In the genomic region with DNA sequence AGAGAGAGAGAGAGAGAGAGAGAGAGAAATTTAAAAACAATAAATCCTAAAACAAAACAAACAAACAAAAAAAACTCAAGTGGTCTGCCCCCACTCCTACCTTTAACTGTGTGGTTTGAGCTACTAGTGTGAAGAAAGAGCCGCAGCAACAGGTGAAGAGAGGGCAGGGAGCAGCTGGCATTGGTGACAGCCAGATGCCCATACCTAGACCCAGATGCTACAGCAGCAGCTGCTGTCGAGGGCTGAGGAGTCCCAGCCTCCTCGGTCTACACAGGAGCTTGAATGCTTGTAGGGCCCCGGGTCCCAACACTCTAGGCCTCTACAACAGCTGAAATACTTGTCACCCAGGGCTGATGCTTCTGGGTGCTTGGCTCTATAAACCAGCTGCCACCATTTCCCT, we compare ENCODE assay signal across 32 mouse cellular contexts. TPM values are rescaled to one million over a fixed set of nuclear protein-coding genes. Genes with fewer than 3 reads are reported as not detected.
"Had no signal": no experiment of that assay in that cellular context is flagged by ENCODE, and none has a peak within 500 bp of the region (broad histone marks: within the 10 kb centered on the region; RNA-seq: fewer than 3 reads in every experiment).

No protein-coding gene starts in this region.

- H3K4me1 ChIP-seq: heart, embryonic 10.5 days; heart, embryonic 12.5 days; hindbrain, embryonic 13.5 days; kidney, embryonic 15.5 days; limb, embryonic 12.5 days; liver, embryonic 13.5 days had no signal

- H3K9me3 ChIP-seq: heart, embryonic 10.5 days; heart, embryonic 12.5 days; hindbrain, embryonic 10.5 days; hindbrain, embryonic 13.5 days; hindbrain, embryonic 15.5 days; kidney, embryonic 15.5 days; limb, embryonic 12.5 days; liver, embryonic 13.5 days had no signal

- H3K4me3 ChIP-seq: gastrocnemius, adult 2 months; heart, adult 2 months; heart, embryonic 10.5 days; heart, embryonic 12.5 days; hindbrain, embryonic 10.5 days; hindbrain, embryonic 13.5 days; hindbrain, embryonic 15.5 days; kidney, embryonic 15.5 days; limb, embryonic 12.5 days; liver, embryonic 13.5 days had no signal

- H3K36me3 ChIP-seq: heart, embryonic 10.5 days; heart, embryonic 12.5 days; hindbrain, embryonic 10.5 days; hindbrain, embryonic 13.5 days; hindbrain, embryonic 15.5 days; kidney, embryonic 15.5 days; limb, embryonic 12.5 days; liver, embryonic 13.5 days had no signal

- H3K27me3 ChIP-seq: hindbrain, embryonic 13.5 days; hindbrain, embryonic 15.5 days; kidney, embryonic 15.5 days; limb, embryonic 12.5 days; liver, embryonic 13.5 days had no signal

- H3K27ac ChIP-seq: gastrocnemius, adult 2 months; heart, adult 2 months; heart, embryonic 10.5 days; hindbrain, embryonic 10.5 days; hindbrain, embryonic 13.5 days; hindbrain, embryonic 15.5 days; hindbrain, postnatal 0 days; kidney, embryonic 15.5 days; kidney, postnatal 0 days; limb, embryonic 12.5 days; liver, embryonic 13.5 days had no signal

- ATAC-seq: intestine, embryonic 16.5 days had no signal

- H3K4me2 ChIP-seq: heart, embryonic 12.5 days; hindbrain, embryonic 13.5 days; hindbrain, embryonic 15.5 days; kidney, embryonic 15.5 days; limb, embryonic 12.5 days; liver, embryonic 11.5 days; liver, embryonic 13.5 days had no signal

- DNase-seq: gastrocnemius, adult 2 months; gastrocnemius, postnatal 10 days; gastrocnemius, postnatal 25 days; heart, adult 2 months; heart, postnatal 10 days; heart, postnatal 4 days; kidney, adult 11 months; kidney, adult 2 months; kidney, adult 9 months; kidney, postnatal 14 days; kidney, postnatal 36 days; layer of hippocampus, adult 9-11 months; layer of hippocampus, postnatal 36 days; left cerebral cortex, postnatal 4 days; liver; liver, embryonic 13.5 days had no signal

- H3K9ac ChIP-seq: heart, embryonic 12.5 days; hindbrain, embryonic 13.5 days; hindbrain, embryonic 15.5 days; kidney, embryonic 15.5 days; limb, embryonic 12.5 days; liver, embryonic 13.5 days had no signal

RNA-seq across cellular contexts. Expression of gene Gm7271, which starts 7.0 kb away (rescaled TPM):
- polyA plus RNA-seq: frontal cortex, adult 2 months; heart, adult 2 months; heart, embryonic 10.5 days; heart, embryonic 12.5 days; heart, embryonic 14.5 days; heart, embryonic 16.5 days; intestine, embryonic 14.5 days; intestine, embryonic 16.5 days; kidney, adult 2 months; kidney, embryonic 15.5 days; kidney, postnatal 0 days; large intestine, adult 2 months; limb, embryonic 12.5 days; liver, embryonic 11.5 days; liver, embryonic 13.5 days had no signal
